In genomic region chr14:47151306-47151705, GRCm38 (mm10) we compare ENCODE assay signal across 16 mouse cellular contexts. TPM values are rescaled to one million over a fixed set of nuclear protein-coding genes. Genes with fewer than 3 reads are reported as not detected.
A peak's percentile ranks its signal among the peaks of the same experiment; 100 is the strongest.
DNase-seq lines count a peak whose midpoint lies in the region; TF ChIP-seq lines count a peak whose summit lies in the region.
"Had no signal": no experiment of that assay in that cellular context is flagged by ENCODE, and none has a peak within 500 bp of the region (broad histone marks: within the 10 kb centered on the region; RNA-seq: fewer than 3 reads in every experiment).

No protein-coding gene starts in this region.

- intact Hi-C loops in heart, postnatal 25 days (cut with DNase I): no loop called here

- no peak for TF ChIP-seq POLR2A in brain, embryonic 14.5 days (IDR thresholded peaks at IDR 0.05; ENCODE audit: borderline replicate concordance, extremely low read depth, insufficient read depth, insufficient read length, poor library complexity, severe bottlenecking)

- peak; percentile 29 to 37 for DNase-seq in cerebellum, postnatal 10 days
- no peak for DNase-seq in cerebellum, adult 11 months
- peak; percentile 53 for DNase-seq in heart, adult 11 months
- no peak for DNase-seq in heart, postnatal 25 days (ENCODE audit: low spot score)
- DNase-seq in layer of hippocampus, postnatal 14 days (ENCODE audit: low spot score in 2 of 2): peak; percentile 9 to 64
- no peak for DNase-seq in layer of hippocampus, postnatal 36 days
- DNase-seq in brain, embryonic 14.5 days (ENCODE audit: low read depth): peak; percentile 12
- DNase-seq: adrenal gland, adult 8-10 months; adrenal gland, postnatal 14 days; adrenal gland, postnatal 36 days; B cell, adult 2 months; cerebellum, adult 11-12 months; cerebellum, adult 2 months; cerebellum, adult 9-10 months; cerebellum, postnatal 36 days; embryo, embryonic 11 days had no signal

- TF ChIP-seq CTCF in brain, embryonic 14.5 days (IDR thresholded peaks at IDR 0.05; ENCODE audit: borderline replicate concordance, extremely low read depth, insufficient read depth, insufficient read length): no peak

RNA-seq across cellular contexts. Expression of gene Gch1, which starts 37.9 kb away (rescaled TPM):
- 1 to 10 TPM; 6.8 to 7.3 TPM for total RNA-seq in heart, postnatal 25 days (2021)
- 1 to 10 TPM; 1.3 to 2.1 TPM for total RNA-seq in layer of hippocampus, postnatal 14 days (2021)
- 1 to 10 TPM; 1.4 to 1.6 TPM for total RNA-seq in layer of hippocampus, postnatal 36 days (2021)
- polyA plus RNA-seq in brain, embryonic 14.5 days (2012; rRNA removed): 3.0 and 3.4 TPM in 2 replicates

Comparison
In these comparisons a context has a peak if more than half of its experiments do, and no peak if none do; other contexts are left out.
1. DNase-seq: peak in cerebellum, postnatal 10 days (2 of 2), heart, adult 11 months (single experiment), layer of hippocampus, postnatal 14 days (2 of 2) and brain, embryonic 14.5 days (single experiment); none in cerebellum, adult 11 months (single experiment), heart, postnatal 25 days (single experiment) and layer of hippocampus, postnatal 36 days (0 of 2).